Mouse (Mus musculus) liver, postnatal 0 days (tissue): ENCODE data around the gene Hoxb8.

Experiments used
- CTCF ChIP-seq: sonication (generic); IDR thresholded peaks from 2 replicates; pipeline ENCODE4 v1.5.1; 2016; ENCODE audit warnings: antibody characterized with exemption, low read depth
- EP300 ChIP-seq: IDR thresholded peaks from 2 replicates; pipeline ENCODE4 v1.6.1; 2016; ENCODE audit warnings: antibody characterized with exemption, low read depth, mild to moderate bottlenecking

DNA sequence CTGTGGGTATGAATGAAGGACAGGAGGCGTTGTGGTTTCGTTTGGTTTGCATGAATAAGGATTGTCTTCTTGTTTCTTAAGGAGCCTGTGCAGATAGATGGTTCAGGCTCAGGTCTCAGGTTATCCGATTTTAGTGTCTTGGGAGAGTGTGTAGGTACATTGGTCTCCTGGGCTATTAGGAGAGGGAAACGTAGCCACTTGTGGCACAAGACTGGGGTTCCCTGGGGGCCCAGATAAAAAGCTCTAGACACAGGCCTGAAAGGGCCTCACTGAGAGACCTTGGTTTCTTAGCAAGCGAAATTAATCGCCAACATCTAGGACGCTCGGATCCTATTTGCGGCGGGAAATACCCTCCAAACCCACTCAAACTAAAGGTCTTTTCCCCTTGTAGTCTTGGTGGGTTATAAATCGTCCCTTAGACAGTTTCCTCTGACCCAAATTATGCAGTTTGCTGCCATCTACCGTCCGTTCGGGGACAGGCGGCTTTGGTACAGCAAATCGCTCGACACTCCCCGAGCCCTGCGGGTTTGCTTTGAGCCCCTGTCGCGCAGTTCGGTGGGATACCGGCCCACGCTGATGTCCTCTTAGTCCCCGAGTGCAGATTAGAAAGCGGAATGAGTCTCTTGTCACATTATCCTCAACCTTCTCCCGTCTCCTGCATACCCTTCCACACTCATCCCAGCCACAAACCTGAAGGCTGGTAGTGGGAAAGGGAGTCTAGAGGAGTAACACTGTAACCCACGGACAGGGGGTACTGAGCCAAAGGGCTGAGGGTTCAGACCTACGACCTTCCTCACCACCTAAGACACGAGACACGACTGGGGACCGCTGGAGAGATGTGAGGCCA lies 12.8 kb downstream of the Hoxb8 start:
- TF ChIP-seq EP300 (no peak), CTCF (peak; percentile 71)
